Mouse (Mus musculus): ENCODE results near the gene Slc5a4a.

GRCm38 (mm10) chr10:76237341-76238225, 90.3 kb downstream of the Slc5a4a start, which contains the start of gene Prmt2:
- TF ChIP-seq CTCF (conservative IDR thresholded peaks at IDR 0.05; ENCODE audit: insufficient read depth, insufficient read length, low read depth, low read length) (no peak; the same call in 1 of the 2 replicates), POLR2A (IDR thresholded peaks at IDR 0.05; ENCODE audit: low read depth, low read length) (no peak)

Measured in kidney, adult 2 months (tissue).